Mouse (Mus musculus) liver, postnatal 0 days (tissue): Measurements from ENCODE around the gene Serpine1.

Source experiments
- CTCF ChIP-seq: sonication (generic); IDR thresholded peaks from 2 replicates; pipeline ENCODE4 v1.5.1; 2016; ENCODE audit warnings: antibody characterized with exemption, low read depth
- EP300 ChIP-seq: IDR thresholded peaks from 2 replicates; pipeline ENCODE4 v1.6.1; 2016; ENCODE audit warnings: antibody characterized with exemption, low read depth, mild to moderate bottlenecking

DNA sequence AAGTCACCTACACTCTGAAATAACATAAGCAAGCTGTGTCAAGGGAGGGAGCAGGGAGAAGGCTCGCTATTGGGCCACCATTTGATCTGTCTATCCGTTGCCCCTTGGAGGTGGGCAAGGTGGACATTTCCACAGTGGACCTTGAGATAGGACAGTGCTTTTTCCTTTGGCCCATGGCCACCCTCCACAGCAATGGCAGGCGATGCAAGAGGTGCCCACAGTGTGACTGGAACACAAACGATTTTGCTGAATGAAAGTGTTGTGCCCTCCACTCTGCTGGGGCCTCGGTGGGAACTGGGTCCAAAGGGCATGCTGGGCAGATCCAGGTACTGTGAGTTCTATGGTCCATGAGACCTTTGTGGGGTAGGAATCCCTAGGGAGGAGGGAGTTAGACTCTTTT lies 9.5 kb downstream of the Serpine1 start:
- TF ChIP-seq CTCF (no peak), EP300 (no peak)
